Mouse (Mus musculus) MEL (cell line): ENCODE measurements around the gene Fam193b. TPM values are rescaled to one million over a fixed set of nuclear protein-coding genes. Genes with fewer than 3 reads are reported as not detected.
"Not testable (repeated sequence)": the region's sequence is repeated elsewhere in the genome, so short reads cannot be mapped to it uniquely, and the experiment has no call there.

Source experiments
- DNase-seq: peaks from one replicate; pipeline ENCODE4 v3.0.0; 2011; ENCODE audit warnings: low read depth, low spot score
- H3K27ac ChIP-seq: 2 replicates; pipeline ENCODE4 v1.5.1; 2012; ENCODE audit warnings: low read depth, mild to moderate bottlenecking, control low read depth, low read length, moderate library complexity; ENCODE audit not compliant: control insufficient read depth
- H3K27me3 ChIP-seq, 2 experiments: fragments of 150-350 bp in 1 of 2; sonication (generic) in 1 of 2; 2 replicates each; pipeline ENCODE4 v1.6.1; 2012; ENCODE audit warnings: low read length in 2 of 2, mild to moderate bottlenecking in 2 of 2, improper control_type of control experiment in 1 of 2, moderate library complexity in 1 of 2; ENCODE audit not compliant: insufficient read depth in 2 of 2, control insufficient read depth in 1 of 2
- H3K36me3 ChIP-seq, 2 experiments: 2 replicates each; pipeline ENCODE4 v1.6.1; 2012 to 2014; ENCODE audit warnings: low read length in 2 of 2, improper control_type of control experiment in 1 of 2, inconsistent platforms in 1 of 2, mild to moderate bottlenecking in 1 of 2; ENCODE audit not compliant: insufficient read depth in 2 of 2, control insufficient read depth in 1 of 2
- H3K4me1 ChIP-seq, 2 experiments: fragments of 150-350 bp in 1 of 2; sonication (generic) in 1 of 2; 2 replicates each; pipeline ENCODE4 v1.6.1; 2012; ENCODE audit warnings: low read length in 2 of 2, improper control_type of control experiment in 1 of 2, mild to moderate bottlenecking in 1 of 2; ENCODE audit not compliant: insufficient read depth in 2 of 2, control insufficient read depth in 1 of 2
- H3K4me3 ChIP-seq, 2 experiments: fragments of 150-350 bp in 1 of 2; sonication (generic) in 1 of 2; 2 replicates each; pipeline ENCODE4 v1.5.1; 2012; ENCODE audit warnings: low read depth in 2 of 2, low read length in 2 of 2, mild to moderate bottlenecking in 2 of 2, moderate library complexity in 2 of 2, control low read depth in 1 of 2, improper control_type of control experiment in 1 of 2; ENCODE audit not compliant: control insufficient read depth in 1 of 2, insufficient read depth in 1 of 2
- H3K79me2 ChIP-seq: 2 replicates; pipeline ENCODE4 v1.6.1; 2012; ENCODE audit warnings: mild to moderate bottlenecking, low read length, moderate library complexity; ENCODE audit not compliant: control insufficient read depth, poor library complexity, insufficient read depth
- H3K9ac ChIP-seq: 2 replicates; pipeline ENCODE4 v1.6.1; 2012; ENCODE audit warnings: low read depth, mild to moderate bottlenecking, control low read depth, low read length, moderate library complexity; ENCODE audit not compliant: control insufficient read depth, poor library complexity, severe bottlenecking
- H3K9me3 ChIP-seq: fragments of 150-350 bp; sonication (generic); replicated peaks from 2 replicates; pipeline ENCODE4 v1.6.1; 2012; ENCODE audit warnings: mild to moderate bottlenecking, low read length, improper control_type of control experiment, moderate library complexity; ENCODE audit not compliant: insufficient read depth
- ETS1 ChIP-seq: IDR thresholded peaks from 2 replicates; pipeline ENCODE4 v1.6.1; 2012; ENCODE audit warnings: low read depth, mild to moderate bottlenecking, inconsistent platforms, low read length, improper control_type of control experiment, moderate library complexity
- MXI1 ChIP-seq: IDR thresholded peaks from 2 replicates; pipeline ENCODE4 v1.6.1; 2011; ENCODE audit warnings: mild to moderate bottlenecking, low read depth, low read length, improper control_type of control experiment
- NRF1 ChIP-seq: IDR thresholded peaks from 2 replicates; pipeline ENCODE4 v1.6.1; 2014; ENCODE audit warnings: low read depth, mild to moderate bottlenecking, inconsistent platforms, low read length, improper control_type of control experiment, moderate library complexity; ENCODE audit not compliant: poor library complexity, insufficient read depth, severe bottlenecking
- POLR2A ChIP-seq, 2 experiments: IDR thresholded peaks; 2 replicates each; pipeline ENCODE4 v1.6.1; 2011 to 2012; ENCODE audit warnings: low read length in 2 of 2, mild to moderate bottlenecking in 2 of 2, control low read depth in 1 of 2, improper control_type of control experiment in 1 of 2, low read depth in 1 of 2, moderate library complexity in 1 of 2; ENCODE audit not compliant: control insufficient read depth in 1 of 2, insufficient read depth in 1 of 2, poor library complexity in 1 of 2
- POLR2AphosphoS2 ChIP-seq: IDR thresholded peaks from 2 replicates; pipeline ENCODE4 v1.6.1; 2011; ENCODE audit warnings: low read length, improper control_type of control experiment
- RCOR1 ChIP-seq: IDR thresholded peaks from 2 replicates; pipeline ENCODE4 v1.6.1; 2012; ENCODE audit warnings: low read depth, mild to moderate bottlenecking, inconsistent platforms, low read length, improper control_type of control experiment
- TBP ChIP-seq: IDR thresholded peaks from 2 replicates; pipeline ENCODE4 v1.8.0; 2011; ENCODE audit warnings: low read depth, low read length, improper control_type of control experiment
- ZMIZ1 ChIP-seq: IDR thresholded peaks from 2 replicates; pipeline ENCODE4 v1.6.1; 2012; ENCODE audit warnings: low read depth, mild to moderate bottlenecking, inconsistent platforms, low read length, improper control_type of control experiment, moderate library complexity
- ZNF384 ChIP-seq: IDR thresholded peaks from 2 replicates; pipeline ENCODE4 v1.6.1; 2012; ENCODE audit warnings: low read depth, mild to moderate bottlenecking, inconsistent platforms, low read length, improper control_type of control experiment
- polyA plus RNA-seq, 2 experiments: library from polyadenylated mRNA; stranded (reverse) in 1 of 2; unstranded in 1 of 2; fragments of >175 nt in 1 of 2; fragments of >200 nt in 1 of 2; gene quantifications; 2 replicates each; pipeline versions ENCODE4 v1.2.1 to v1.2.4; 2012; ENCODE audit warnings: low replicate concordance in 2 of 2, low read depth in 1 of 2; ENCODE audit not compliant: insufficient read length in 2 of 2, insufficient read depth in 1 of 2, missing spikeins in 1 of 2
- total RNA-seq: library from RNA; depleted of rRNA; stranded (reverse); fragments of 300-350 nt; gene quantifications from 2 replicates; pipeline ENCODE4 v1.2.3, GENCODE M21; 2012

Gene Fam193b
- total and polyA plus RNA-seq, 3 experiments: 11.9 to 38.7 TPM; not detected in 1

DNA sequence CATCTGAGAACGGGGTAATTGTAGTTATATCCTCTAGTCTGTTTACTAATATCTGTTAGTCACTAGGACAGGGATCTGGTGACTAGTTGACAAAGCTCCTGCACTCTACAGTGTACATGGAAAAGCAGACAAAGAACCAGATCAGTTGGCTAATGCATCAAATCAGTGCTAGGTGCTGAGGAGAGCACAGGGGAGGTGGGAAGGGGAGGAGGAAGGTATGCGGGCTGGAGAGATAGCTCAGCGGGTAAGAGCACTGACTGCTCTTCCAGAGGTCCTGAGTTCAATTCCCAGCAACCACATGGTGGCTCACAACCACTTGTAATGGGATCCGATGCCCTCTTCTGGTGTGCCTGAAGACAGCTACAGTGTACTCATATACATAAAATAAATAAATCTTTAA lies 2.4 kb downstream of the Fam193b start:
- not testable (repeated sequence) for H3K4me3 ChIP-seq, H3K27ac ChIP-seq, H3K27me3 ChIP-seq, H3K9ac ChIP-seq, DNase-seq, H3K9me3 ChIP-seq
- Histone ChIP-seq H3K36me3 (peaks cover 3 to 13% of the 10 kb centered on the region in 2 experiments; a peak in 2 of 4 replicates), H3K4me1 (peaks cover 0 to 17% of the 10 kb centered on the region in 2 experiments; a peak in 3 of 4 replicates), H3K79me2 (peaks cover 20% of the 10 kb centered on the region)

- H3K4me3 ChIP-seq: no peak overlapping the region
- peaks cover 0 to 17% of the 10 kb centered on the region in 2 experiments; a peak in 3 of 4 replicates for H3K4me1 ChIP-seq
- no peaks in the 10 kb centered on the region for H3K27me3 ChIP-seq
- peaks cover 3 to 13% of the 10 kb centered on the region in 2 experiments; a peak in 2 of 4 replicates for H3K36me3 ChIP-seq
- no peaks in the 10 kb centered on the region for H3K9me3 ChIP-seq
- TF ChIP-seq ETS1 (no peak), TBP (no peak), POLR2AphosphoS2 (no peak), ZNF384 (peak; percentile 61)
- no peak overlapping the region for H3K27ac ChIP-seq
- DNase-seq: no peak
- peaks cover 20% of the 10 kb centered on the region for H3K79me2 ChIP-seq
- H3K9ac ChIP-seq: no peak overlapping the region
Measured at GRCm38 (mm10) chr13:55567949-55568348, 3.0 kb downstream of the Fam193b start.

- H3K9ac ChIP-seq: no peak overlapping the region
- H3K79me2 ChIP-seq: peaks cover 20% of the 10 kb centered on the region
- no peak overlapping the region for H3K4me3 ChIP-seq
- H3K27ac ChIP-seq: no peak overlapping the region
- DNase-seq: no peak
- H3K36me3 ChIP-seq: peaks cover 5 to 13% of the 10 kb centered on the region in 2 experiments; a peak in 2 of 4 replicates
- no peaks in the 10 kb centered on the region for H3K9me3 ChIP-seq
- H3K27me3 ChIP-seq: no peaks in the 10 kb centered on the region
- H3K4me1 ChIP-seq: peaks cover 0 to 14% of the 10 kb centered on the region in 2 experiments; a peak in 3 of 4 replicates
- TF ChIP-seq ZMIZ1: no peak
- no peak for TF ChIP-seq NRF1
- TF ChIP-seq POLR2AphosphoS2: no peak
- TF ChIP-seq MXI1: no peak
- no peak for TF ChIP-seq ZNF384
- TF ChIP-seq POLR2A (IDR thresholded peaks at IDR 0.05; ENCODE audit: control insufficient read depth in 1 of 2, insufficient read depth in 1 of 2, low read depth in 1 of 2, low read length in 2 of 2, poor library complexity in 1 of 2): no peak
- no peak for TF ChIP-seq RCOR1
Measured at GRCm38 (mm10) chr13:55567001-55567400, 3.9 kb downstream of the Fam193b start.
